Mouse (Mus musculus): ENCODE results near the gene Art4.

GRCm38 (mm10) chr6:136804705-136805408 lies 52.7 kb downstream of the Art4 start:
- TF ChIP-seq POLR2A (IDR thresholded peaks at IDR 0.05; ENCODE audit: insufficient read depth, low read length) (no peak), CTCF (IDR thresholded peaks at IDR 0.05; ENCODE audit: low read depth, low read length) (no peak), EP300 (IDR thresholded peaks at IDR 0.05; ENCODE audit: insufficient read depth, low read depth, low read length) (no peak)
